In the genomic region with DNA sequence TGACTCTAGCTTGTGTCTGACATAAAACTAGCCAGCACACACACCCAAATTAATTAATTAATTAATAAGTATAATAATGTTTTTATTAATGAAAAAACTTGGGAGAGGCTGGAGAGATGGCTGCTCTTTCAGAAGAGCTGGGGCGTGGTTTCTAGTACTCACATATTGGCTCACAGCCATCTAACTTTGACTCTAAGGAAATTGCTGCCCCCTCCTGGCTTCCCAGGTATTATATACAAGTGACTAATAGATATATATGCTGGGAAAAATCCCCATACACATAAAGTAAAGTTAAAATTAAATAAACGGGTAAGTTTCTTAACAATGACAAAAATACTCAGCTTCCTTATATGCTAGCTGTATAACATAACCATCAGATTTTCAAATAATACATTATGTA, we compare ENCODE assay signal across 9 mouse cellular contexts. TPM values are rescaled to one million over a fixed set of nuclear protein-coding genes. Genes with fewer than 3 reads are reported as not detected.
A peak's percentile ranks its signal among the peaks of the same experiment; 100 is the strongest.
DNase-seq lines count a peak whose midpoint lies in the region; ATAC-seq and TF ChIP-seq lines count a peak whose summit lies in the region.
"Had no signal": no experiment of that assay in that cellular context is flagged by ENCODE, and none has a peak within 500 bp of the region (broad histone marks: within the 10 kb centered on the region; RNA-seq: fewer than 3 reads in every experiment).

No protein-coding gene starts in this region.

- peak; percentile 59 for TF ChIP-seq CTCF in intestine, postnatal 0 days (IDR thresholded peaks at IDR 0.05; ENCODE audit: low read depth)
- peak; percentile 13; the same call in 1 of the 2 replicates for TF ChIP-seq CTCF in E14TG2a.4 (conservative IDR thresholded peaks at IDR 0.05; ENCODE audit: low read length)

- H3K9ac ChIP-seq in intestine, postnatal 0 days (ENCODE audit: low read depth, low read length): no peak overlapping the region
- no peak overlapping the region for H3K9ac ChIP-seq in intestine, embryonic 16.5 days (ENCODE audit: low read depth, low read length)
- H3K9ac ChIP-seq: limb, embryonic 13.5 days had no signal

- peaks cover 37% of the 10 kb centered on the region; the same call in 1 of the 2 replicates for H3K36me3 ChIP-seq in intestine, postnatal 0 days (ENCODE audit: control insufficient read depth, insufficient read depth)
- H3K36me3 ChIP-seq in intestine, embryonic 16.5 days (ENCODE audit: control insufficient read depth, insufficient read depth, low read length): 0 out of 2 replicates have a peak, but pooled peaks cover 4% of the 10 kb centered on the region
- peaks cover 18% of the 10 kb centered on the region for H3K36me3 ChIP-seq in E14TG2a.4 (ENCODE audit: insufficient read depth, low read length)

- H3K27me3 ChIP-seq in intestine, postnatal 0 days (replicated peaks; ENCODE audit: control insufficient read depth, insufficient read depth, low read length): no peaks in the 10 kb centered on the region
- no peaks in the 10 kb centered on the region for H3K27me3 ChIP-seq in intestine, embryonic 16.5 days (replicated peaks; ENCODE audit: control insufficient read depth, insufficient read depth, low read length)
- H3K27me3 ChIP-seq in E14TG2a.4 (ENCODE audit: insufficient read depth, low read length): no peaks in the 10 kb centered on the region
- H3K27me3 ChIP-seq: limb, embryonic 13.5 days had no signal

- no peak overlapping the region for H3K4me2 ChIP-seq in intestine, postnatal 0 days (replicated peaks; ENCODE audit: low read depth)
- no peak overlapping the region for H3K4me2 ChIP-seq in intestine, embryonic 16.5 days (ENCODE audit: low read depth, low read length)
- H3K4me2 ChIP-seq: limb, embryonic 13.5 days had no signal

- 72% methylated on average over 2 of the region's 2 CpGs for WGBS in intestine, postnatal 0 days
- 73% methylated on average over 2 of the region's 2 CpGs for WGBS in intestine, embryonic 16.5 days
- WGBS in large intestine, adult 2 months: 41% methylated on average over 2 of the region's 2 CpGs

- H3K27ac ChIP-seq in intestine, postnatal 0 days (ENCODE audit: low read depth, low read length): no peak overlapping the region
- no peak overlapping the region for H3K27ac ChIP-seq in intestine, embryonic 16.5 days (ENCODE audit: low read length)
- H3K27ac ChIP-seq: limb, embryonic 13.5 days had no signal

- H3K4me3 ChIP-seq in intestine, postnatal 0 days (ENCODE audit: low read depth, low read length): no peak overlapping the region
- no peak overlapping the region for H3K4me3 ChIP-seq in intestine, embryonic 16.5 days (ENCODE audit: low read length)
- H3K4me3 ChIP-seq in E14TG2a.4 (replicated peaks; ENCODE audit: low read length): no peak overlapping the region
- H3K4me3 ChIP-seq: limb, embryonic 13.5 days had no signal

- no peaks in the 10 kb centered on the region for H3K9me3 ChIP-seq in intestine, postnatal 0 days (ENCODE audit: control insufficient read depth)
- H3K9me3 ChIP-seq in intestine, embryonic 16.5 days (ENCODE audit: control insufficient read depth, low read length): no peaks in the 10 kb centered on the region
- H3K9me3 ChIP-seq in E14TG2a.4 (ENCODE audit: low read length): no peaks in the 10 kb centered on the region
- H3K9me3 ChIP-seq: limb, embryonic 13.5 days had no signal

- DNase-seq in brain, adult 2 months (ENCODE audit: low read depth, low spot score): peak; percentile 55
- peak; percentile 21 for DNase-seq in large intestine, adult 2 months (ENCODE audit: low read depth, low spot score)
- no peak for DNase-seq in frontal cortex, postnatal 10 days (ENCODE audit: low spot score in 2 of 2)
- DNase-seq in natural killer cell, adult 2 months (ENCODE audit: low spot score in 2 of 2): no peak

- ATAC-seq in intestine, postnatal 0 days: no peak; the same call in 1 of the 2 replicates
- no peak for ATAC-seq in intestine, embryonic 16.5 days
- ATAC-seq in megakaryocyte, adult 5-6 weeks (ENCODE audit: poor library complexity, severe bottlenecking): no peak

- H3K4me1 ChIP-seq in intestine, postnatal 0 days (replicated peaks; ENCODE audit: control insufficient read depth, insufficient read depth, low read length): no peaks in the 10 kb centered on the region
- H3K4me1 ChIP-seq in intestine, embryonic 16.5 days (ENCODE audit: control insufficient read depth, insufficient read depth, low read length): no peaks in the 10 kb centered on the region
- H3K4me1 ChIP-seq in E14TG2a.4 (replicated peaks; ENCODE audit: low read depth, low read length): no peaks in the 10 kb centered on the region
- H3K4me1 ChIP-seq: limb, embryonic 13.5 days had no signal

RNA-seq across cellular contexts. Expression of gene Pcsk7, which starts 28.4 kb away (rescaled TPM):
- 16.9 and 17.3 TPM in 2 replicates for polyA plus RNA-seq in intestine, postnatal 0 days (2015; fragmentation: Nextera tagmentation; extraction: Ambion mirVana)
- polyA plus RNA-seq in intestine, embryonic 16.5 days (2015; fragmentation: Nextera tagmentation; extraction: Ambion mirVana): 22.2 and 23.8 TPM in 2 replicates
- polyA plus RNA-seq in large intestine, adult 2 months (2012; rRNA removed): 30.9 and 55.9 TPM in 2 replicates
- total RNA-seq in megakaryocyte, adult 5-6 weeks (2015): 12.1 and 15.4 TPM in 2 replicates
- 22.5 and 34.8 TPM in 2 replicates for total RNA-seq in megakaryocyte, adult 5-6 weeks (2017)

RNA-seq across cellular contexts. Expression of gene Rnf214, which starts 28.8 kb away (rescaled TPM):
- 21.5 and 27.6 TPM in 2 replicates for polyA plus RNA-seq in intestine, postnatal 0 days (2015; fragmentation: Nextera tagmentation; extraction: Ambion mirVana)
- polyA plus RNA-seq in intestine, embryonic 16.5 days (2015; fragmentation: Nextera tagmentation; extraction: Ambion mirVana): 35.2 and 36.0 TPM in 2 replicates
- polyA plus RNA-seq in large intestine, adult 2 months (2012; rRNA removed): 8.0 and 14.1 TPM in 2 replicates
- total RNA-seq in megakaryocyte, adult 5-6 weeks (2015): 19.6 and 23.3 TPM in 2 replicates
- 32.5 and 34.0 TPM in 2 replicates for total RNA-seq in megakaryocyte, adult 5-6 weeks (2017)

RNA-seq across cellular contexts. Expression of gene Bace1, which starts 39.5 kb away (rescaled TPM):
- polyA plus RNA-seq in intestine, postnatal 0 days (2015; fragmentation: Nextera tagmentation; extraction: Ambion mirVana): 10.1 and 10.7 TPM in 2 replicates
- polyA plus RNA-seq in intestine, embryonic 16.5 days (2015; fragmentation: Nextera tagmentation; extraction: Ambion mirVana): 17.8 TPM in 2 replicates
- 4.4 and 6.2 TPM in 2 replicates for polyA plus RNA-seq in large intestine, adult 2 months (2012; rRNA removed)
- 2.9 and 3.5 TPM in 2 replicates for total RNA-seq in megakaryocyte, adult 5-6 weeks (2015)
- 4.1 and 7.2 TPM in 2 replicates for total RNA-seq in megakaryocyte, adult 5-6 weeks (2017)

RNA-seq across cellular contexts. Expression of gene Cep164, which starts 49.4 kb away (rescaled TPM):
- polyA plus RNA-seq in intestine, postnatal 0 days (2015; fragmentation: Nextera tagmentation; extraction: Ambion mirVana): 12.4 and 15.5 TPM in 2 replicates
- polyA plus RNA-seq in intestine, embryonic 16.5 days (2015; fragmentation: Nextera tagmentation; extraction: Ambion mirVana): 20.6 and 21.6 TPM in 2 replicates
- 9.2 and 13.1 TPM in 2 replicates for polyA plus RNA-seq in large intestine, adult 2 months (2012; rRNA removed)
- total RNA-seq in megakaryocyte, adult 5-6 weeks (2015): 11.1 and 11.9 TPM in 2 replicates
- total RNA-seq in megakaryocyte, adult 5-6 weeks (2017): 9.8 and 16.3 TPM in 2 replicates

RNA-seq across cellular contexts. Expression of gene Tagln, which starts 57.9 kb away (rescaled TPM):
- polyA plus RNA-seq in intestine, postnatal 0 days (2015; fragmentation: Nextera tagmentation; extraction: Ambion mirVana): 416 and 455 TPM in 2 replicates
- polyA plus RNA-seq in intestine, embryonic 16.5 days (2015; fragmentation: Nextera tagmentation; extraction: Ambion mirVana): 390 and 404 TPM in 2 replicates
- polyA plus RNA-seq in large intestine, adult 2 months (2012; rRNA removed): 615 and 775 TPM in 2 replicates
- total RNA-seq in megakaryocyte, adult 5-6 weeks (2015): 0.13 and 0.32 TPM in 2 replicates
- total RNA-seq in megakaryocyte, adult 5-6 weeks (2017): 0.40 TPM in 1 of 2 replicates, not detected in the other

Comparison
In these comparisons a context has a peak if more than half of its experiments do, and no peak if none do; other contexts are left out.
1. DNase-seq: peak in brain, adult 2 months (single experiment) and large intestine, adult 2 months (single experiment); none in frontal cortex, postnatal 10 days (0 of 2) and natural killer cell, adult 2 months (0 of 2).